18 mouse cellular contexts compared by ENCODE assay signal in the genomic region with DNA sequence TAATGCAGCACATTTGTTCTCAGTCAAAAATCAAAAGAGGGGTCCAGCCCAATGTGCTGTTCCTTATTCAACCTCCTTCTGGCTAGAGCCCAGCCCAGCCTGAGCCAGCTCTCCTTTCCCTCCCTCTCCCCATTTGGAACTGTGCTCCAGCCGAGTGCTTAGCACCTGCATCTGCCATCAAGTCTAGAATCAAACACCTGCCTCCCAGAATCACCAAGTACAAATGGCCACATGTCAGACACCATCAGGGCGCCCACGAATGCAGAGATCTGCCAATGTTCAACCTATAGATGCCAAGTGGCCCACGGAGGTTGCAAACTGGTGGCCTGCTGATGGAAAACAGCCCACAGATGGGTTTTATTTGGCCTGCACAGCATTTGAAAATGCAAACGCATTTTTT. TPM values are rescaled to one million over a fixed set of nuclear protein-coding genes. Genes with fewer than 3 reads are reported as not detected.
A peak's percentile ranks its signal among the peaks of the same experiment; 100 is the strongest.
DNase-seq lines count a peak whose midpoint lies in the region; ATAC-seq and TF ChIP-seq lines count a peak whose summit lies in the region.
"Had no signal": no experiment of that assay in that cellular context is flagged by ENCODE, and none has a peak within 500 bp of the region (broad histone marks: within the 10 kb centered on the region; RNA-seq: fewer than 3 reads in every experiment).

No protein-coding gene starts in this region.

- no peak overlapping the region for H3K9ac ChIP-seq in forebrain, embryonic 14.5 days (ENCODE audit: low read length)
- H3K9ac ChIP-seq in forebrain, embryonic 12.5 days: no peak overlapping the region
- H3K9ac ChIP-seq: liver, embryonic 15.5 days; midbrain, embryonic 15.5 days; neural tube, embryonic 12.5 days had no signal

- no peak overlapping the region for H3ac ChIP-seq in C2C12 (ENCODE audit: control insufficient read depth, insufficient read length, low read depth)

- no peaks in the 10 kb centered on the region for H3K79me2 ChIP-seq in C2C12 (ENCODE audit: control insufficient read depth, insufficient read depth)

- H3K4me1 ChIP-seq in forebrain, embryonic 14.5 days (ENCODE audit: control insufficient read depth, insufficient read depth, low read length): no peaks in the 10 kb centered on the region
- no peaks in the 10 kb centered on the region for H3K4me1 ChIP-seq in forebrain, embryonic 12.5 days
- H3K4me1 ChIP-seq: limb, embryonic 10.5 days; liver, embryonic 15.5 days; midbrain, embryonic 15.5 days; neural tube, embryonic 12.5 days had no signal

- H3K36me3 ChIP-seq in forebrain, embryonic 14.5 days (ENCODE audit: control insufficient read depth, insufficient read depth, low read length): no peaks in the 10 kb centered on the region
- no peaks in the 10 kb centered on the region for H3K36me3 ChIP-seq in forebrain, embryonic 12.5 days (replicated peaks)
- no peaks in the 10 kb centered on the region for H3K36me3 ChIP-seq in C2C12 (ENCODE audit: control insufficient read depth, insufficient read depth)
- H3K36me3 ChIP-seq: limb, embryonic 10.5 days; liver, embryonic 15.5 days; midbrain, embryonic 15.5 days; neural tube, embryonic 12.5 days had no signal

- H3K79me3 ChIP-seq in C2C12 (ENCODE audit: low read depth): no peaks in the 10 kb centered on the region

- H3K27ac ChIP-seq in forebrain, embryonic 14.5 days (ENCODE audit: low read depth, low read length): peak overlapping the region; percentile 0; the same call in 1 of the 2 replicates
- no peak overlapping the region for H3K27ac ChIP-seq in forebrain, embryonic 12.5 days
- H3K27ac ChIP-seq: kidney, postnatal 0 days; limb, embryonic 10.5 days; liver, embryonic 15.5 days; midbrain, embryonic 15.5 days; neural tube, embryonic 12.5 days had no signal

- no peaks in the 10 kb centered on the region for H3K9me3 ChIP-seq in forebrain, embryonic 14.5 days (replicated peaks; ENCODE audit: control insufficient read depth, low read length)
- H3K9me3 ChIP-seq in forebrain, embryonic 12.5 days: no peaks in the 10 kb centered on the region
- H3K9me3 ChIP-seq: limb, embryonic 10.5 days; liver, embryonic 15.5 days; midbrain, embryonic 15.5 days; neural tube, embryonic 12.5 days had no signal

- WGBS in forebrain, embryonic 14.5 days: 62% methylated on average over 5 of the region's 5 CpGs
- 75% methylated on average over 5 of the region's 5 CpGs for WGBS in forebrain, embryonic 12.5 days

- H3K27me3 ChIP-seq in forebrain, embryonic 14.5 days (replicated peaks; ENCODE audit: control insufficient read depth, insufficient read depth, low read length): no peaks in the 10 kb centered on the region
- H3K27me3 ChIP-seq in forebrain, embryonic 12.5 days: no peaks in the 10 kb centered on the region
- H3K27me3 ChIP-seq in C2C12 (ENCODE audit: control insufficient read depth, insufficient read depth, insufficient read length): no peaks in the 10 kb centered on the region
- H3K27me3 ChIP-seq: liver, embryonic 15.5 days; midbrain, embryonic 15.5 days; neural tube, embryonic 12.5 days had no signal

- H3K4me2 ChIP-seq in forebrain, embryonic 14.5 days (ENCODE audit: low read length): no peak overlapping the region
- H3K4me2 ChIP-seq in forebrain, embryonic 12.5 days: no peak overlapping the region
- H3K4me2 ChIP-seq: liver, embryonic 15.5 days; midbrain, embryonic 15.5 days; neural tube, embryonic 12.5 days had no signal

- H3K4me3 ChIP-seq in forebrain, embryonic 14.5 days (ENCODE audit: low read depth, low read length): no peak overlapping the region
- no peak overlapping the region for H3K4me3 ChIP-seq in forebrain, embryonic 12.5 days (replicated peaks)
- peak overlapping the region; percentile 2 for H3K4me3 ChIP-seq in C2C12 (ENCODE audit: insufficient read depth, poor library complexity, severe bottlenecking)
- H3K4me3 ChIP-seq: limb, embryonic 10.5 days; liver, embryonic 15.5 days; midbrain, embryonic 15.5 days; neural tube, embryonic 12.5 days had no signal

- peak; percentile 59 for DNase-seq in forebrain, embryonic 14.5 days (ENCODE audit: low spot score)
- DNase-seq in cerebellum, postnatal 10 days: peak; percentile 65 to 74
- peak; percentile 32 to 41 for DNase-seq in layer of hippocampus, postnatal 10 days (ENCODE audit: low spot score in 2 of 2)
- no peak for DNase-seq in lung, postnatal 14 days
- no peak for DNase-seq in heart, adult 9 months (ENCODE audit: low spot score in 2 of 2)
- no peak for DNase-seq in testis, postnatal 14 days (ENCODE audit: low spot score)
- DNase-seq: B cell, adult 2 months; gastrocnemius, postnatal 25 days; lung, postnatal 4 days had no signal

- no peak for TF ChIP-seq CTCF in C2C12 (IDR thresholded peaks at IDR 0.05; ENCODE audit: control insufficient read depth, insufficient read depth, insufficient read length)

- ATAC-seq in forebrain, embryonic 14.5 days: peak; percentile 74
- no peak for ATAC-seq in forebrain, embryonic 12.5 days (ENCODE audit: low FRiP score)
- ATAC-seq: midbrain, embryonic 15.5 days had no signal

TF ChIP-seq in C2C12, 6 proteins besides CTCF, POLR2A, EP300 and RAD21:
- TF ChIP-seq MAX (IDR thresholded peaks at IDR 0.05) (no peak), USF1 (IDR thresholded peaks at IDR 0.05; ENCODE audit: low read depth) (no peak), MYOD1 (IDR thresholded peaks at IDR 0.05; ENCODE audit: control insufficient read depth, insufficient read length, low read depth) (no peak), MYOG (IDR thresholded peaks at IDR 0.05; ENCODE audit: control insufficient read depth, extremely low read depth, insufficient read length) (no peak), FOSL1 (IDR thresholded peaks at IDR 0.05; ENCODE audit: insufficient read depth, low read length, poor library complexity, severe bottlenecking) (no peak), CEBPB (IDR thresholded peaks at IDR 0.05; ENCODE audit: low read depth) (no peak)

RNA-seq across cellular contexts. Expression of a gene that starts 18.1 kb away (rescaled TPM):
- polyA plus RNA-seq in forebrain, embryonic 14.5 days (2014; fragmentation: Nextera tagmentation; extraction: Ambion mirVana): not detected in 2 replicates
- not detected in 2 replicates for polyA plus RNA-seq in forebrain, embryonic 12.5 days (2016; fragmentation: Nextera tagmentation; extraction: Ambion mirVana)
- not detected for polyA plus RNA-seq in C2C12 (2012; fragmentation: generic; extraction: Trizol)
- not detected for total RNA-seq in layer of hippocampus, postnatal 10 days (2021)
- total RNA-seq: common myeloid progenitor, adult 5-6 weeks; gastrocnemius, postnatal 25 days; MEL had no signal
- polyA plus RNA-seq: limb, embryonic 10.5 days; liver, embryonic 15.5 days; midbrain, embryonic 15.5 days; neural tube, embryonic 12.5 days had no signal

Comparison
In these comparisons a context has a peak if more than half of its experiments do, and no peak if none do; other contexts are left out.
1. DNase-seq: peak in forebrain, embryonic 14.5 days (single experiment), cerebellum, postnatal 10 days (2 of 2) and layer of hippocampus, postnatal 10 days (2 of 2); none in lung, postnatal 14 days (single experiment), heart, adult 9 months (0 of 2) and testis, postnatal 14 days (single experiment).